Mouse (Mus musculus): Measurements from ENCODE around the gene Olfm3. TPM values are rescaled to one million over a fixed set of nuclear protein-coding genes. Genes with fewer than 3 reads are reported as not detected.

Olfm3 gene
- total and polyA plus RNA-seq, 3 experiments: not detected

DNA sequence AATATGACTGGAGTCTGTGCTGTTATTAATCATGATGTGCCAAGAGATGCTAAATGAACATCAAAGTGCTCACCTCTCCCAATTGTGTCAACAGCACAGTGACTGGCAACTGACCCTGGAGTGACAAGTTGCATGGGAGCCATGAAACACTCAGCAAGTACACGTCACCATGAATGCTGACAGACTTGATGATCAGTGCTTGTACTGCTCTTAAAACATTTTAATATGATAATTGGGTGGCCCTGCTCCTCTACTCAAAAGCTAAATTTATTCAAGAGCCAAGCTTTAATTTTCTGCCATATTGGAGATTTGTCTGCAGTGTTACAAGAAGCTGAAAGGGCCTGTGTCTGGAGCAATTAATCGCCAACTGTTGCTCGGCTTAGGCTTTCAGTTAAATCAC, 184.4 kb downstream of the Olfm3 start:
- Histone ChIP-seq H3K9ac (ENCODE audit: control insufficient read depth, low read depth, low read length, poor library complexity, severe bottlenecking) (no peak overlapping the region), H3K4me3 (ENCODE audit: control insufficient read depth in 1 of 2, insufficient read depth in 1 of 2, low read depth in 2 of 2, low read length in 2 of 2) (no peak overlapping the region), H3K27ac (ENCODE audit: control insufficient read depth, low read depth, low read length) (no peak overlapping the region), H3K9me3 (replicated peaks; ENCODE audit: insufficient read depth, low read length) (no peaks in the 10 kb centered on the region), H3K36me3 (ENCODE audit: control insufficient read depth in 1 of 2, insufficient read depth in 2 of 2, low read length in 2 of 2) (no peaks in the 10 kb centered on the region), H3K27me3 (ENCODE audit: control insufficient read depth in 1 of 2, insufficient read depth in 2 of 2, low read length in 2 of 2) (no peaks in the 10 kb centered on the region), H3K4me1 (ENCODE audit: control insufficient read depth in 1 of 2, insufficient read depth in 2 of 2, low read length in 2 of 2) (no peaks in the 10 kb centered on the region), H3K79me2 (ENCODE audit: control insufficient read depth, insufficient read depth, low read length, poor library complexity) (no peaks in the 10 kb centered on the region)
- DNase-seq (ENCODE audit: low read depth, low spot score): no peak
- TF ChIP-seq MAFK (IDR thresholded peaks at IDR 0.05; ENCODE audit: borderline replicate concordance, low read depth, low read length): no peak
- no peak for TF ChIP-seq TCF12 (IDR thresholded peaks at IDR 0.05; ENCODE audit: low read depth, low read length)
- TF ChIP-seq MAX (IDR thresholded peaks at IDR 0.05; ENCODE audit: low read length): no peak

DNA sequence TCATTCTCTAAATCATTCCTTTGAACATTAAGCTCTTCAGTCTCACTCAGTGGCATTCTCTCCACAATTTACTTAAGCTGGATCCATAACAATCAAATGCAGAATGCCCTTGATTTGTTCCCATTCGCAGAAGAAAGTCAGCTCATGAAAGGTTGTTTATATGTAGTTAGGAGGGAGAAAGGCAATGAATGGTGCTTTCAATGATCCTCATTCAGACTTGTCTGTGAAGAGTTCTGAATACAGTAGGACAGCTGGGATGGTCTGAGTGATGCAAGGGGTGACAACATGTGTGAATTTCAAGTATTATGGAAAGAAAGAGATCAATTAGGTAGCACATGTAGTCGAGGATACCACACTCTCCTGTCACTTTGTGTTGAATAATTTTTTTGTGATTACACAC, 186.8 kb downstream of the Olfm3 start:
- TF ChIP-seq E2F4 (IDR thresholded peaks at IDR 0.05; ENCODE audit: borderline replicate concordance, low read depth, low read length): no peak
- TF ChIP-seq TBP (IDR thresholded peaks at IDR 0.05; ENCODE audit: low read depth, low read length): no peak
- no peak for TF ChIP-seq ZKSCAN1 (IDR thresholded peaks at IDR 0.05; ENCODE audit: low read depth, low read length)
- TF ChIP-seq MAZ (IDR thresholded peaks at IDR 0.05; ENCODE audit: low read depth, low read length): no peak
- TF ChIP-seq TCF12 (IDR thresholded peaks at IDR 0.05; ENCODE audit: low read depth, low read length): no peak
- TF ChIP-seq MYC (IDR thresholded peaks at IDR 0.05; ENCODE audit: low read depth, low read length): no peak
- H3K4me1 ChIP-seq (ENCODE audit: control insufficient read depth in 1 of 2, insufficient read depth in 2 of 2, low read length in 2 of 2): no peaks in the 10 kb centered on the region
- H3K9me3 ChIP-seq (replicated peaks; ENCODE audit: insufficient read depth, low read length): no peaks in the 10 kb centered on the region
- DNase-seq (ENCODE audit: low read depth, low spot score): no peak
- no peak overlapping the region for H3K9ac ChIP-seq (ENCODE audit: control insufficient read depth, low read depth, low read length, poor library complexity, severe bottlenecking)
- H3K79me2 ChIP-seq (ENCODE audit: control insufficient read depth, insufficient read depth, low read length, poor library complexity): no peaks in the 10 kb centered on the region
- no peaks in the 10 kb centered on the region for H3K27me3 ChIP-seq (ENCODE audit: control insufficient read depth in 1 of 2, insufficient read depth in 2 of 2, low read length in 2 of 2)
- no peaks in the 10 kb centered on the region for H3K36me3 ChIP-seq (ENCODE audit: control insufficient read depth in 1 of 2, insufficient read depth in 2 of 2, low read length in 2 of 2)
- H3K27ac ChIP-seq (ENCODE audit: control insufficient read depth, low read depth, low read length): no peak overlapping the region
- H3K4me3 ChIP-seq (ENCODE audit: control insufficient read depth in 1 of 2, insufficient read depth in 1 of 2, low read depth in 2 of 2, low read length in 2 of 2): no peak overlapping the region

GRCm38 (mm10) chr3:115095496-115095895, 191.6 kb downstream of the Olfm3 start:
- no peaks in the 10 kb centered on the region for H3K36me3 ChIP-seq (ENCODE audit: control insufficient read depth in 1 of 2, insufficient read depth in 2 of 2, low read length in 2 of 2)
- no peak overlapping the region for H3K9ac ChIP-seq (ENCODE audit: control insufficient read depth, low read depth, low read length, poor library complexity, severe bottlenecking)
- H3K4me3 ChIP-seq (ENCODE audit: control insufficient read depth in 1 of 2, insufficient read depth in 1 of 2, low read depth in 2 of 2, low read length in 2 of 2): no peak overlapping the region
- TF ChIP-seq ETS1 (IDR thresholded peaks at IDR 0.05; ENCODE audit: low read depth, low read length): no peak
- no peak for TF ChIP-seq EP300 (IDR thresholded peaks at IDR 0.05; ENCODE audit: low read depth in 1 of 2, low read length in 2 of 2)
- no peak for TF ChIP-seq ZC3H11A (IDR thresholded peaks at IDR 0.05; ENCODE audit: low read depth, low read length)
- TF ChIP-seq POLR2AphosphoS5 (IDR thresholded peaks at IDR 0.05; ENCODE audit: borderline replicate concordance, low read depth, low read length): no peak
- TF ChIP-seq NELFE (IDR thresholded peaks at IDR 0.05; ENCODE audit: low read depth, low read length): no peak
- TF ChIP-seq HCFC1 (IDR thresholded peaks at IDR 0.05; ENCODE audit: low read depth, low read length): no peak
- no peak for TF ChIP-seq ELF1 (IDR thresholded peaks at IDR 0.05; ENCODE audit: low read depth, low read length)
- no peak for TF ChIP-seq SIN3A (IDR thresholded peaks at IDR 0.05; ENCODE audit: low read length)
- DNase-seq (ENCODE audit: low read depth, low spot score): no peak
- no peaks in the 10 kb centered on the region for H3K79me2 ChIP-seq (ENCODE audit: control insufficient read depth, insufficient read depth, low read length, poor library complexity)
- no peak overlapping the region for H3K27ac ChIP-seq (ENCODE audit: control insufficient read depth, low read depth, low read length)
- no peaks in the 10 kb centered on the region for H3K27me3 ChIP-seq (ENCODE audit: control insufficient read depth in 1 of 2, insufficient read depth in 2 of 2, low read length in 2 of 2)
- H3K4me1 ChIP-seq (ENCODE audit: control insufficient read depth in 1 of 2, insufficient read depth in 2 of 2, low read length in 2 of 2): no peaks in the 10 kb centered on the region
- H3K9me3 ChIP-seq (replicated peaks; ENCODE audit: insufficient read depth, low read length): no peaks in the 10 kb centered on the region

Data from MEL (cell line).